Mouse (Mus musculus) midbrain, embryonic 14.5 days (tissue): ENCODE results near the gene Evl. TPM values are rescaled to one million over a fixed set of nuclear protein-coding genes. Genes with fewer than 3 reads are reported as not detected.

Experiments used
- ATAC-seq: fragments of 200-750 bp; cut with Nextera tagmentation; 2 replicates; pipeline ENCODE4 v1.8.0; 2017; ENCODE audit warnings: moderate number of reproducible peaks, moderate library complexity; ENCODE audit not compliant: low FRiP score, low TSS enrichment
- DNase-seq: peaks from one replicate; pipeline ENCODE4 v3.0.0-alpha.2; 2015
- H3K27ac ChIP-seq: fragments of 300-500 bp; sonication (generic); replicated peaks from 2 replicates; pipeline ENCODE4 v1.5.1; 2014; ENCODE audit warnings: mild to moderate bottlenecking, low read depth, low read length, moderate library complexity
- H3K27me3 ChIP-seq: fragments of 300-500 bp; sonication (generic); 2 replicates; pipeline ENCODE4 v1.6.1; 2014; ENCODE audit warnings: low read length, control low read depth, mixed read lengths; ENCODE audit not compliant: control insufficient read depth, insufficient read depth
- H3K36me3 ChIP-seq: fragments of 300-500 bp; sonication (generic); 2 replicates; pipeline ENCODE4 v1.6.1; 2014; ENCODE audit warnings: low read length, control low read depth; ENCODE audit not compliant: control insufficient read depth, insufficient read depth
- H3K4me1 ChIP-seq: fragments of 300-500 bp; sonication (generic); 2 replicates; pipeline ENCODE4 v1.6.1; 2014; ENCODE audit warnings: mild to moderate bottlenecking, antibody characterized with exemption, low read length, control low read depth; ENCODE audit not compliant: control insufficient read depth, insufficient read depth
- H3K4me2 ChIP-seq: fragments of 300-500 bp; sonication (generic); 2 replicates; pipeline ENCODE4 v1.6.1; 2014; ENCODE audit warnings: mild to moderate bottlenecking, low read length, moderate library complexity
- H3K4me3 ChIP-seq: fragments of 300-500 bp; sonication (generic); replicated peaks from 2 replicates; pipeline ENCODE4 v1.5.1; 2014; ENCODE audit warnings: low read depth, low read length
- H3K9ac ChIP-seq: fragments of 300-500 bp; sonication (generic); replicated peaks from 2 replicates; pipeline ENCODE4 v1.6.1; 2014; ENCODE audit warnings: mild to moderate bottlenecking, low read length, moderate library complexity
- H3K9me3 ChIP-seq: fragments of 300-500 bp; sonication (generic); 2 replicates; pipeline ENCODE4 v1.6.1; 2016; ENCODE audit warnings: low read length, control low read depth, mixed read lengths; ENCODE audit not compliant: control insufficient read depth
- WGBS: fragments of 180-500 bp; shearing (Covaris S2); extraction: QIAGEN DNeasy Blood & Tissue Kit; methylation state at CpG from one replicate; pipeline ENCODE4 v1.1.7; 2014; 5-methylcytosine and 5-hydroxymethylcytosine counted together
- polyA plus RNA-seq: library from polyadenylated mRNA; unstranded; fragments of >200 nt; fragmentation: Nextera tagmentation; extraction: Ambion mirVana; gene quantifications from 2 replicates; pipeline ENCODE4 v1.2.1, GENCODE M21; 2014

Evl gene
- polyA plus RNA-seq, 1 experiment from 2014 or later: 280 TPM

GRCm38 (mm10) chr12:108646234-108646633 lies 91.7 kb downstream of the Evl start:
- no peak overlapping the region for H3K27ac ChIP-seq
- WGBS: 95% methylated on average over 1 of the region's 1 CpGs
- H3K9me3 ChIP-seq: no peaks in the 10 kb centered on the region
- ATAC-seq: no peak
- no peaks in the 10 kb centered on the region for H3K27me3 ChIP-seq
- H3K36me3 ChIP-seq: peaks cover 32% of the 10 kb centered on the region
- H3K4me2 ChIP-seq: no peak overlapping the region
- no peaks in the 10 kb centered on the region for H3K4me1 ChIP-seq
- no peak overlapping the region for H3K4me3 ChIP-seq
- no peak overlapping the region for H3K9ac ChIP-seq
- DNase-seq: no peak

- H3K36me3 ChIP-seq: peaks cover 48% of the 10 kb centered on the region
- H3K4me3 ChIP-seq: no peak overlapping the region
- H3K27ac ChIP-seq: no peak overlapping the region
- no peaks in the 10 kb centered on the region for H3K9me3 ChIP-seq
- no peak overlapping the region for H3K4me2 ChIP-seq
- ATAC-seq: no peak
- no peaks in the 10 kb centered on the region for H3K4me1 ChIP-seq
- H3K9ac ChIP-seq: no peak overlapping the region
- DNase-seq: no peak
- H3K27me3 ChIP-seq: no peaks in the 10 kb centered on the region
These were observed 93.3 kb downstream of the Evl start for GRCm38 (mm10) chr12:108647784-108648183.

- no peak overlapping the region for H3K4me2 ChIP-seq
- no peaks in the 10 kb centered on the region for H3K27me3 ChIP-seq
- no peak for ATAC-seq
- peak; percentile 53 for DNase-seq
- H3K4me1 ChIP-seq: no peaks in the 10 kb centered on the region
- H3K36me3 ChIP-seq: peaks cover 74% of the 10 kb centered on the region
- 40% methylated on average over 7 of the region's 7 CpGs for WGBS
- no peak overlapping the region for H3K9ac ChIP-seq
- H3K27ac ChIP-seq: no peak overlapping the region
- no peaks in the 10 kb centered on the region for H3K9me3 ChIP-seq
- H3K4me3 ChIP-seq: no peak overlapping the region
These were observed 96.6 kb downstream of the Evl start for GRCm38 (mm10) chr12:108651053-108651660.

- Histone ChIP-seq H3K27me3 (no peaks in the 10 kb centered on the region), H3K4me1 (no peaks in the 10 kb centered on the region), H3K27ac (no peak overlapping the region), H3K9ac (no peak overlapping the region), H3K9me3 (no peaks in the 10 kb centered on the region), H3K36me3 (peaks cover 75% of the 10 kb centered on the region), H3K4me3 (no peak overlapping the region), H3K4me2 (no peak overlapping the region)
- ATAC-seq (no peak), DNase-seq (no peak)
- 90% methylated on average over 11 of the region's 11 CpGs for WGBS
These were observed 99.1 kb downstream of the Evl start for GRCm38 (mm10) chr12:108653358-108654335.

GRCm38 (mm10) chr12:108657350-108657749 lies 102.8 kb downstream of the Evl start:
- Histone ChIP-seq H3K4me2 (no peak overlapping the region), H3K27me3 (no peaks in the 10 kb centered on the region), H3K4me3 (no peak overlapping the region), H3K9ac (no peak overlapping the region), H3K9me3 (no peaks in the 10 kb centered on the region), H3K4me1 (no peaks in the 10 kb centered on the region), H3K27ac (no peak overlapping the region), H3K36me3 (peaks cover 66% of the 10 kb centered on the region)
- peak; percentile 47 for DNase-seq
- 81% methylated on average over 1 of the region's 1 CpGs for WGBS
- no peak for ATAC-seq

- Histone ChIP-seq H3K4me1 (no peaks in the 10 kb centered on the region), H3K27ac (peak overlapping the region; percentile 55), H3K36me3 (peaks cover 45% of the 10 kb centered on the region), H3K4me2 (no peak overlapping the region), H3K9ac (no peak overlapping the region), H3K9me3 (no peaks in the 10 kb centered on the region), H3K27me3 (no peaks in the 10 kb centered on the region), H3K4me3 (no peak overlapping the region)
- no peak for ATAC-seq
- WGBS: 79% methylated on average over 8 of the region's 8 CpGs
- peak; percentile 34 for DNase-seq
These were observed 114.2 kb downstream of the Evl start for GRCm38 (mm10) chr12:108668606-108669235.

GRCm38 (mm10) chr12:108671541-108671940 lies 117.0 kb downstream of the Evl start:
- Histone ChIP-seq H3K27ac (no peak overlapping the region), H3K4me1 (no peaks in the 10 kb centered on the region), H3K4me2 (no peak overlapping the region), H3K9me3 (no peaks in the 10 kb centered on the region), H3K27me3 (no peaks in the 10 kb centered on the region), H3K9ac (no peak overlapping the region), H3K4me3 (no peak overlapping the region), H3K36me3 (peaks cover 64% of the 10 kb centered on the region)
- WGBS: 95% methylated on average over 2 of the region's 2 CpGs
- DNase-seq (no peak), ATAC-seq (no peak)

GRCm38 (mm10) chr12:108672908-108673307 lies 118.4 kb downstream of the Evl start:
- WGBS: 94% methylated on average over 4 of the region's 4 CpGs

More at GRCm38 (mm10) chr12:108672908-108673307, 118.4 kb downstream of the Evl start:
- H3K4me1 ChIP-seq: no peaks in the 10 kb centered on the region
- H3K4me2 ChIP-seq: no peak overlapping the region
- peaks cover 65% of the 10 kb centered on the region for H3K36me3 ChIP-seq
- H3K27ac ChIP-seq: no peak overlapping the region
- ATAC-seq (no peak), DNase-seq (no peak)
- no peak overlapping the region for H3K9ac ChIP-seq
- H3K27me3 ChIP-seq: no peaks in the 10 kb centered on the region
- H3K4me3 ChIP-seq: no peak overlapping the region
- H3K9me3 ChIP-seq: no peaks in the 10 kb centered on the region
